Mouse (Mus musculus) lung, postnatal 0 days (tissue): ENCODE measurements at regions not wholly inside any gene's neighbourhood (a gene's known extent, or its start where the extent isn't known, plus 50 kb on each side); places are given as distances from the start of the nearest gene placed in this dataset.

Source experiments
- CTCF ChIP-seq: IDR thresholded peaks from 2 replicates; pipeline ENCODE4 v1.5.1; 2016; ENCODE audit warnings: antibody characterized with exemption, mild to moderate bottlenecking
- EP300 ChIP-seq: IDR thresholded peaks from 2 replicates; pipeline ENCODE4 v1.6.1; 2016; ENCODE audit warnings: antibody characterized with exemption, mild to moderate bottlenecking, control low read depth

GRCm38 (mm10) chr1:12092564-12093504, 678.9 kb downstream of the A830018L16Rik start:
- TF ChIP-seq CTCF: no peak
- TF ChIP-seq EP300: no peak
